Mouse (Mus musculus) forebrain, embryonic 14.5 days (tissue): ENCODE results near the gene Kcnab1. TPM values are rescaled to one million over a fixed set of nuclear protein-coding genes. Genes with fewer than 3 reads are reported as not detected.

ENCODE experiments used
- ATAC-seq: fragments of 200-750 bp; cut with Nextera tagmentation; 2 replicates; pipeline ENCODE4 v1.8.0; 2017; ENCODE audit warnings: mild to moderate bottlenecking, moderate library complexity
- DNase-seq: peaks from one replicate; pipeline ENCODE4 v3.0.0-alpha.2; 2015; ENCODE audit warnings: low spot score
- H3K27ac ChIP-seq: fragments of 300-500 bp; sonication (generic); 2 replicates; pipeline ENCODE4 v1.5.1; 2014; ENCODE audit warnings: low read depth, mild to moderate bottlenecking, control low read depth, low read length, moderate library complexity
- H3K27me3 ChIP-seq: fragments of 300-500 bp; sonication (generic); replicated peaks from 2 replicates; pipeline ENCODE4 v1.6.1; 2014; ENCODE audit warnings: low read length, control low read depth, mixed read lengths; ENCODE audit not compliant: control insufficient read depth, insufficient read depth
- H3K36me3 ChIP-seq: fragments of 300-500 bp; sonication (generic); 2 replicates; pipeline ENCODE4 v1.6.1; 2014; ENCODE audit warnings: low read length, control low read depth; ENCODE audit not compliant: control insufficient read depth, insufficient read depth
- H3K4me1 ChIP-seq: fragments of 300-500 bp; sonication (generic); 2 replicates; pipeline ENCODE4 v1.6.1; 2014; ENCODE audit warnings: antibody characterized with exemption, low read length, control low read depth; ENCODE audit not compliant: control insufficient read depth, insufficient read depth
- H3K4me2 ChIP-seq: fragments of 300-500 bp; sonication (generic); 2 replicates; pipeline ENCODE4 v1.6.1; 2014; ENCODE audit warnings: mild to moderate bottlenecking, control low read depth, low read length
- H3K4me3 ChIP-seq: fragments of 300-500 bp; sonication (generic); 2 replicates; pipeline ENCODE4 v1.5.1; 2014; ENCODE audit warnings: low read depth, low read length, control low read depth
- H3K9ac ChIP-seq: fragments of 300-500 bp; sonication (generic); 2 replicates; pipeline ENCODE4 v1.6.1; 2014; ENCODE audit warnings: mild to moderate bottlenecking, low read length, control low read depth, moderate library complexity
- H3K9me3 ChIP-seq: fragments of 300-500 bp; sonication (generic); replicated peaks from 2 replicates; pipeline ENCODE4 v1.6.1; 2016; ENCODE audit warnings: low read length, control low read depth, mixed read lengths; ENCODE audit not compliant: control insufficient read depth
- WGBS: fragments of 180-500 bp; shearing (Covaris S2); extraction: QIAGEN DNeasy Blood & Tissue Kit; methylation state at CpG from one replicate; pipeline ENCODE4 v1.1.7; 2014; 5-methylcytosine and 5-hydroxymethylcytosine counted together
- polyA plus RNA-seq: library from polyadenylated mRNA; unstranded; fragments of >200 nt; fragmentation: Nextera tagmentation; extraction: Ambion mirVana; gene quantifications from 2 replicates; pipeline ENCODE4 v1.2.1, GENCODE M21; 2014

Gene Kcnab1
- polyA plus RNA-seq, 1 experiment from 2014 or later: 4.1 TPM

DNA sequence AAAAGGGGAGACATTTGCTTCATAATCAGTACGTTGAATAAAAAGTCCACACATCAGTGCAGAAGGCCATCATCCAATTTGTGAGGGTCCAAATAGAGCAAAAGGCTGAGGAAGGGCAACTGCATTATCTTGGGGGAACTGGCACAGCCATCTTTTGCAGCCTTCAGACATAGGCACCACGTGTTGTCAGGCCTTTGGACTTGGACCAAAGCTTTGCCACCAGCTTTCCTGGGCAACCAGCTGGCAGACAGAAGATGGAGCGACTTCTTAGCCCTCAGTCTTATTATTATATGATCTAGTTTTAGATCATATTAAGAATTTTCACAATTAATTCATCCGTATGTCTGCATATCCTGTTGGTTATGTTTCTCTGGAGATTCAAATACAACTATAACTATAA lies 296.6 kb downstream of the Kcnab1 start:
- Histone ChIP-seq H3K27ac (no peak overlapping the region), H3K9ac (no peak overlapping the region), H3K4me1 (no peaks in the 10 kb centered on the region), H3K9me3 (no peaks in the 10 kb centered on the region), H3K4me2 (no peak overlapping the region), H3K27me3 (no peaks in the 10 kb centered on the region), H3K4me3 (no peak overlapping the region), H3K36me3 (no peaks in the 10 kb centered on the region)
- peak; percentile 35 for DNase-seq
- no peak for ATAC-seq
- 71% methylated on average over 4 of the region's 4 CpGs for WGBS

DNA sequence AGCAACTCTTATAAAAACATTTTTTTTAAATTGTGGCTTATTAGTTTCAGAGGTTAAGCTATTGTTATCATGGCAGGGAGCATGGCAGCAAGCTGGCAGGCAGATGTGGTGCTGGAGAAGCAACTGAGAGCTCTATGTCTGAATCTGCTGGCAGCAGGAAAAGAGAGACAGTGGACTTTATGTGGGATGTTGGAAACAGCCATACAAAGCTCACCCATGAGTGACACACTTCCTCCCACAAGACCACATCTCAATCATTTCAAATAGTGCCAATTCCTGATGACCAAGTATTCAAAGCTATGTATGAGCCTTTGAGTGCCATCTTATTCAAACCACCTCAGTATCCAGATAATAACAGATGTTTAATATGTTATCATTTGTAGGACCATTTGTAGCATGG lies 298.7 kb downstream of the Kcnab1 start:
- Histone ChIP-seq H3K27me3 (no peaks in the 10 kb centered on the region), H3K36me3 (no peaks in the 10 kb centered on the region), H3K4me3 (no peak overlapping the region), H3K4me1 (no peaks in the 10 kb centered on the region), H3K27ac (no peak overlapping the region), H3K9me3 (no peaks in the 10 kb centered on the region), H3K9ac (no peak overlapping the region), H3K4me2 (no peak overlapping the region)
- DNase-seq: no peak
- no peak for ATAC-seq

DNA sequence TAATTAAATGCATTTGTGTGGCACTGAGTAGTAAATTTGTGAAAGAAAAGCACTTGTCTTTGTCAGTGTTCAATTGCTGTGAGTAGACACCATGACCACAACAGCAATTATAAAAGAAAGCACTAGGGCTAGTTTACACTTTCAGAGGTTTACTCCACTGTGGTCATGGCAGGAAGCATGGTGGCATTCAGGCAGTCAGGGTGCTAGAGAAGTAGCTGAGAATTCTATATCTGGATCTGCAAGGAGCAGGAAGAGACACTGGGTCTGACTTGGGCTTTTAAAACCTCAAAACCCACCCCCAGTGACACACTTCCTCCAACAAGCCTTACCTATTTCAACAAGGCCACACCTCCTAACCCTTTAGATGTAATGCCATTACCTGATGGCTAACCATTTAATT lies 307.4 kb downstream of the Kcnab1 start:
- Histone ChIP-seq H3K4me3 (no peak overlapping the region), H3K9me3 (no peaks in the 10 kb centered on the region), H3K36me3 (no peaks in the 10 kb centered on the region), H3K9ac (no peak overlapping the region), H3K27me3 (no peaks in the 10 kb centered on the region), H3K27ac (no peak overlapping the region), H3K4me2 (no peak overlapping the region), H3K4me1 (no peaks in the 10 kb centered on the region)
- DNase-seq (no peak), ATAC-seq (no peak)

DNA sequence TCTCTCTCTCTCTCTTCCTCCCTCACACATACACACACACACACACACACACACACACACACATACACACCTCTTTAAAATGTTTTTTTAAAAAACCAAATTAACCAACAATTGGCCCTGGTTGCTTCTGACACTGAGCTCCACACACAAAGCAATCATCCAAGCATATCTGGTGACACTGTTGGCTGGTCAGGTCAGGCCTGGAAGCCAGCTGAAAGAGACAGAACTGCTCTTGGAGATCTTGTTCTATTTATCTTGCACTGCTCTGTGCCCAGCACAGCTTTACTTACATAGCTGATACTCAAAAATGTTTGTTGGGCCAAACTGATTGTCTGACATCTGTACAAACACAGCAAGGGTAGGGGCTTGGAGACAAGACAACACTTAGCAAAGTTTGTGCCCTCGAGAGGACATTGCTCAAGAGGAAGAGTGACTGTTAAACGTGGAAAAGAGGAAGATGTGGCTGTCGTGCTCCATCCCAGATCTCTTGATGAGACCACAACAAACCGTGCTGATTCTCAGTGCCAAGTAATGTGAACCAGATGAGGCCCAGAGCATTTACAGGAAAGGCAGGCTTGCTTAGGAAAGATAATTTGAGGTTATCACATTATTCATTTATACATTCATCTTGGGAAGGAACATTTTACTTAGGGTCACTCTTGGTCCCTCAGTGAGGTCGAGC lies 308.9 kb downstream of the Kcnab1 start:
- no peak overlapping the region for H3K27ac ChIP-seq
- WGBS: 80% methylated on average over 5 of the region's 5 CpGs
- no peak overlapping the region for H3K9ac ChIP-seq
- H3K27me3 ChIP-seq: no peaks in the 10 kb centered on the region
- H3K4me2 ChIP-seq: no peak overlapping the region
- no peak overlapping the region for H3K4me3 ChIP-seq
- no peaks in the 10 kb centered on the region for H3K4me1 ChIP-seq
- no peaks in the 10 kb centered on the region for H3K9me3 ChIP-seq
- no peak for ATAC-seq
- H3K36me3 ChIP-seq: no peaks in the 10 kb centered on the region
- DNase-seq: no peak

DNA sequence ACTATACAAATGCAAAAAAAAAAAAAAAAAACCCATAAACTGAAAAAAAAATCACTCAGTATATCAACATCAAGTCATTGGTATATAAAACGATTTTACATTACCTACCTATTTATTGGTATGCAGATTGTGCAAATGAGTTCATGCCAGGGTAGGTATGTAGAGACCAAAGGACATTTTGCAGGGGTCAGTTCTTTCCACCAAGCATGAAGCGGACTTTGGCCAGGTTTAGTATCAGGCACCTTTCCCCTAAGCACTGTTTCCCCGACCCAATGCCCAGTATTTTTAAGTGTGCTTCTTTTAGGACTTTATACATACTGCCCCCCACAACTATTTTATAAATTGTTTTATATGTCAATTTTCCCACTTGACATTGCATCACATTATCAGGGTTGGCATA lies 310.5 kb downstream of the Kcnab1 start:
- H3K4me2 ChIP-seq: no peak overlapping the region
- H3K9me3 ChIP-seq: no peaks in the 10 kb centered on the region
- no peaks in the 10 kb centered on the region for H3K4me1 ChIP-seq
- no peak overlapping the region for H3K4me3 ChIP-seq
- no peak overlapping the region for H3K27ac ChIP-seq
- no peak for ATAC-seq
- no peaks in the 10 kb centered on the region for H3K27me3 ChIP-seq
- no peak for DNase-seq
- H3K36me3 ChIP-seq: no peaks in the 10 kb centered on the region
- WGBS: 90% methylated on average over 3 of the region's 3 CpGs
- H3K9ac ChIP-seq: no peak overlapping the region
